Mouse (Mus musculus) fibroblast of lung, adult 2 months (primary cell): ENCODE measurements around the gene Serpinf1.
A peak's percentile ranks its signal among the peaks of the same experiment; 100 is the strongest.

Source experiments
- DNase-seq: peaks from one replicate; pipeline ENCODE4 v3.0.0-alpha.2; 2011; ENCODE audit warnings: low read depth

The Serpinf1 gene

DNA sequence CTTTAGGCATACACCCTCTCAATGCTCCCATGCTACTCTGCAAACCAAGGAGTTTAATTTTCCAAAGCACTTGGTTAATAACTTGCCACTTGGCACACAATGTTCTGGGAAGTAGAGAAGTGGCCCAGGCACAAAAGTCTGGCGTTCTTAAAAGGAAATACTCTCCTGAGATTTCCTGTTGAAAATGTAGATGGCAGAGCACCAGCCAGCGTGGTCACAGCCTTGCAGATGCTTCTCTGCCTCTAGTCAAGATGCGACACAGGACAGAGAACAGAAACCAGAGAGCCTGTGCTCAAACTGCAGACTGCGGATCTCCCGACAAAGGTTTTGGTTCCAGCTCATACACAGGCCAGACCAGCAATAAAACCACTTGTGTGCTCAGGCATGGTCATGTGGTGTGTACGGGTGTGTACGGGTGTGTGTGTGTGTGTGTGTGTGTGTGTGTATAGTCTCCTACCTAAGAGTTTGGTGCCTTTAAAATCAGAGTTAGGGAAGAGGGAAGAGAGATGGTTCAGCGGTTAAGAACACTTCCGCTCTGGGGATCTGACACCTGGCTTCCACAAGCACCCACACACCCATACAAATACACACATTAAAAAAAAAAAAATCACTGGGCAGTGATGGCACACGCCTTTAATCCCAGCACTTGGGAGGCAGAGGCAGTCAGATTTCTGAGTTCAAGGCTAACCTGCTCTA is 32.7 kb upstream of the Serpinf1 start:
- peak; percentile 14 for DNase-seq

- peak; percentile 72 for DNase-seq
Measured at GRCm38 (mm10) chr11:75453991-75454930, 31.8 kb upstream of the Serpinf1 start, which contains the start of gene Wdr81. TSS of gene Wdr81 (minus strand) at chr11:75454717.

- no peak for DNase-seq
Measured at GRCm38 (mm10) chr11:75452812-75453557, 30.5 kb upstream of the Serpinf1 start.

GRCm38 (mm10) chr11:75452081-75452480 is 29.6 kb upstream of the Serpinf1 start:
- no peak for DNase-seq

- DNase-seq, result no peak
Measured at GRCm38 (mm10) chr11:75450936-75451335, 28.4 kb upstream of the Serpinf1 start.

DNA sequence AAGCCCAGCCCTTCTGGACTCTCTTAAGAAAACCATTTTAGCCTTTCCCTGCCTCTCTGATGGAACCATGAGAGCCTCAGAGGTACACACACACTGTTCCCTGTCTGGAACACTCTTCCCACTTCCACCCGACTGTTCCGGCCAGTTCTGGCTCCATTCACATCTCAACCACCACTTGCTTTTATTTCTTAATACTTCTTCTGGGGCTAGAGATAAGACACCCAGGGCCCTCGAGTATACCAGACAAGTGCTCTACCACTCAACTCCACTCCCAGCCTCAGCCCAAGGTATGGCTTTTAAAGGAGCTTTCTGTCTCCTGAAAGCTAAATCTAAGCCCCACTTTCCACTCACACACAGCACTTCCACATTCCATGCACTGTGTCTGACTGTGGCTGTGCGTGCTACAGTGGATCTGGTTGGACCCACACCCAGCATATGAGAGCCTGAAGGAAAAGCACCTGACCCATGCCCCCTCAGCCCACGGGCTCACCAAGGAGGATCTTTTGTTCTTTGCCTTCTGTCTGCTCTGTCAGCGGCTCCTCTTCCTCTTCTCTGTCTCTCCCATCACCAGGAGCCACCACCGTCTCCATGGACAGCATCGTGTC is 27.9 kb upstream of the Serpinf1 start:
- DNase-seq, result no peak

DNA sequence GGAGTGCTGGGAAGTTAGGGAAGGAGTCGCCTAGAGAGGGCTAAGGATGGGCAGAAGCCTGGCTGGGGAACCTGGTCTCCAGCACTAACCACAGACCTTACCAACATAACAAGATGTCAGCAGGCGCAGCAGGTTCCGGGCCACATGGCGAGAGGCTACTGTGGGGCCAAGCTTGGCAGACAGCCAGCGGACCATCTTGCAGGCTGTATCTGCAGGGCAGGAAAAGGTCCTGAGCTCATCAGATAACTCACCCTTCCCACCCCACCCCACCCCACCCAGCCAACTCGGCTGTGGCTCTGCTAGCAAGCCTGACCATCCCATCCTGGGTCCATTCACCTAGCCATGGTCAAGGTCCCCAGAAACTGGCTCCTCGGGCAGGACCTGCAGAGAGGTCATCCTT is 27.2 kb upstream of the Serpinf1 start:
- no peak for DNase-seq

- no peak for DNase-seq
Measured at GRCm38 (mm10) chr11:75448575-75448974, 26.1 kb upstream of the Serpinf1 start.

- no peak for DNase-seq
Measured at GRCm38 (mm10) chr11:75443711-75444110, 21.2 kb upstream of the Serpinf1 start.

- no peak for DNase-seq
Measured at GRCm38 (mm10) chr11:75441601-75442000, 19.1 kb upstream of the Serpinf1 start.

GRCm38 (mm10) chr11:75441034-75441433 is 18.5 kb upstream of the Serpinf1 start:
- no peak for DNase-seq

- no peak for DNase-seq
Measured at GRCm38 (mm10) chr11:75439951-75440350, 17.4 kb upstream of the Serpinf1 start.

DNA sequence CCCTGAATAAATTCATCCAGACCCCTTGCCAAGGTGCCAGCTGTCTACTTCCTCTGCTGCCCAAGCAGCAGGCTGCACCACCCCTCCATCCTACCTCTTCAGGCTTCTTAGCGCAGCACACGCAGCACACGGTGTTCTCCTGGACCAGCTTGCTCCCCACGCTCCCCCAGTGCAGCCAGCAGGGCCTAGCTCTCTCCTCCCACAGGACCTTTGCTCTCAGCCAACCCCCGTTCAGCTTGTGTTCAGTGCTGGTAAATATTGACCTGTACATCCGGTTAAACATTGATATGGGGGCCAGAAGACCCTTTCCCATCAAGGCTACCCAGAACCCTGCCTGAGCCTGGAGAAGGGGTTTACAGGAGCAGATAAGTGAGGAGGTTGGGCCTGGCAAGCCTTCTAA is 16.9 kb upstream of the Serpinf1 start, which contains the start of gene Serpinf2:
TSS of gene Serpinf2 (minus strand) at position 229 of the 400 bp plus-strand sequence.
- DNase-seq, result no peak

- DNase-seq, result no peak
Measured at GRCm38 (mm10) chr11:75438804-75439203, 16.3 kb upstream of the Serpinf1 start.

DNA sequence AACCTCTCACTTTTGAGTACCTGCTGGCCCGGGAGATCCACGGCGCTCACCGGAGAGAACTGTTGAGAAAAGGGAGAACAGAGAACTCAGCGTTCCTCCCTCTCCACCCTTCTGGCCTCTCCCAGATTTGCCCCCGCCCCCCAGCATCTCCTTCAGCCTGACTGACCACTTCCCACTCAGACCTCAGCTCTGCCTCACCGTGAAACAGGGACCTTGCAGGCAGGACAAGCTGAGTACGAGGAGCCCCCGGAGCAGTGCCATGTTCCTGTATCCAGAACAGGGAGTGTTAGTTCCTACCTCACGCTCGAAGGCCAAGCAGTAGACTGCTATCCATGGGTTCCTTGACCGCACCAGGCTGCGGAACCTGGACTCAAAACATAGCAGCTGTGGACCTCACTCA is 15.7 kb upstream of the Serpinf1 start:
- DNase-seq, result no peak

- no peak for DNase-seq
Measured at GRCm38 (mm10) chr11:75434138-75434537, 11.6 kb upstream of the Serpinf1 start.

DNA sequence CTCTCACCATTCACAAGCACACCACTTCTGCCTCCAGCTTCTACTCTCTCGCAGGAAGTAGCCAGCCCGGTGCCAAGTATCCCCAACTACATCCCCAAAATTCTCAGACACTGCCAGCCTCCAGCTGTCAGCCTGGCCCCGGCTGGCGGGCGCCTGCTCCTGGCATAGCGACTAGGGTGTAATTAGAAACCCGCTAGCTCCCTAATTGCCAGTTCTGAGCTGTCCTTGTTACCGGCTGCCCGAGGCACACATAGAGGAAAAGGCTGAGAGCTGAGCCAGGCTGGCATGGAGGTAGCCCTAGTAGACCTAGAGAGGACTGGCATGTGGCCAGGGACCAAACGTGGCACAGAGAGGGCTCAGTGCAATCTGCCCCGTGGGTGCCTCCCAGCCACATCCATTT is 8.8 kb upstream of the Serpinf1 start:
- no peak for DNase-seq

DNA sequence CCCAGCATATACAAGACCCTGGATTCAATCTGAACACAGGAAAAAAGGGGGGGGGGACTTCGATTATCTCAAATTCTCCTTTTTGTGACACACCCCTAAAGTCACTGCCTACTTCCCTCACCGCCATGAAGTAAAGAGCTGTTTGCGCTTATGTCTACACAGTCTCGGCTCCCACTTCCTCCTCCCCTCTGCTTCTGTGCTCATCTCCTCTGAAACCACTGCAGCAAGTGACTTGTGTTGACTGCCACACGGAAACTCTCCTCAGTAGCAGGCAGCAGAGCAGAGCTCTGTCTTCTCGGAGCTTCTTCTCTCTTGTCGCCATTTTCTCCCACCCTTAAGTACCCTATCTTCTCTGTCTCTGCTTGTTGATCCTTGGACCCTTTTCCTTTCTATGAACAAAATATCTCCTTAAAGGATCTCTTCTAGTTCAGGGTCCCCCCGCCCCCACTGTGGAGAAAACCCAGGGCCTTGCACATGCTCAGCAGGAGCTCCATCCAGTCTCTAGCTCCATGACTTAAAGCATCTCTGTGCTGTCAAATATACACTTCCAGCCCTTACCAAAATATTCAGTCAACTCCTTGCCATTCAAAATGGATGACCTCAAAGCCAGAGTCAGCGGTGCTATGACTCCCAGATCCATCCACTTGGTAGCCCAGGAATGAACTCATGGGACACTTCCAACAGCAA is 6.7 kb upstream of the Serpinf1 start:
- DNase-seq, result no peak

- no peak for DNase-seq
Measured at GRCm38 (mm10) chr11:75424459-75424858, 2.0 kb upstream of the Serpinf1 start.

GRCm38 (mm10) chr11:75424033-75424432 is 1.5 kb upstream of the Serpinf1 start:
- DNase-seq, result no peak

- DNase-seq, result no peak
Measured at GRCm38 (mm10) chr11:75423091-75423490, 590 bp upstream of the Serpinf1 start.
